In genomic region chr6:22035408-22035807, GRCm38 (mm10) we compare ENCODE assay signal across 23 mouse cellular contexts. TPM values are rescaled to one million over a fixed set of nuclear protein-coding genes. Genes with fewer than 3 reads are reported as not detected.
DNase-seq lines count a peak whose midpoint lies in the region; ATAC-seq and TF ChIP-seq lines count a peak whose summit lies in the region.
"Had no signal": no experiment of that assay in that cellular context is flagged by ENCODE, and none has a peak within 500 bp of the region (broad histone marks: within the 10 kb centered on the region; RNA-seq: fewer than 3 reads in every experiment).

No protein-coding gene starts in this region.

- H3K4me3 ChIP-seq in lung, embryonic 14.5 days (ENCODE audit: low read depth, low read length) = no peak overlapping the region
- H3K4me3 ChIP-seq in embryonic facial prominence, embryonic 10.5 days = no peak overlapping the region
- no peak overlapping the region for H3K4me3 ChIP-seq in forebrain, embryonic 10.5 days
- H3K4me3 ChIP-seq: forebrain, embryonic 13.5 days; heart, embryonic 12.5 days; hindbrain, embryonic 15.5 days; limb, embryonic 13.5 days; midbrain, embryonic 12.5 days; neural tube, embryonic 15.5 days had no signal

- H3K9ac ChIP-seq in lung, embryonic 14.5 days = no peak overlapping the region
- H3K9ac ChIP-seq: forebrain, embryonic 13.5 days; heart, embryonic 12.5 days; hindbrain, embryonic 15.5 days; limb, embryonic 13.5 days; midbrain, embryonic 12.5 days; neural tube, embryonic 15.5 days had no signal

- H3K27me3 ChIP-seq in lung, embryonic 14.5 days (ENCODE audit: insufficient read depth, low read length) = no peaks in the 10 kb centered on the region
- no peaks in the 10 kb centered on the region for H3K27me3 ChIP-seq in embryonic facial prominence, embryonic 10.5 days (replicated peaks; ENCODE audit: low read depth, poor library complexity, severe bottlenecking)
- H3K27me3 ChIP-seq in forebrain, embryonic 10.5 days (ENCODE audit: poor library complexity, severe bottlenecking) = no peaks in the 10 kb centered on the region
- H3K27me3 ChIP-seq: forebrain, embryonic 13.5 days; heart, embryonic 12.5 days; hindbrain, embryonic 15.5 days; limb, embryonic 13.5 days; midbrain, embryonic 12.5 days; neural tube, embryonic 15.5 days had no signal

- ATAC-seq in lung, embryonic 14.5 days (ENCODE audit: insufficient read depth) = peak; percentile 76; the same call in 1 of the 2 replicates
- peak; percentile 82 for ATAC-seq in megakaryocyte progenitor cell, adult 5-6 weeks (replicated peaks; ENCODE audit: poor library complexity)
- ATAC-seq: forebrain, embryonic 13.5 days; Patski had no signal

- no peaks in the 10 kb centered on the region for H3K36me3 ChIP-seq in lung, embryonic 14.5 days (ENCODE audit: insufficient read depth)
- 0 out of 2 replicates have a peak, but pooled peaks cover 8% of the 10 kb centered on the region for H3K36me3 ChIP-seq in embryonic facial prominence, embryonic 10.5 days (replicated peaks)
- H3K36me3 ChIP-seq in forebrain, embryonic 10.5 days (replicated peaks) = no peaks in the 10 kb centered on the region
- H3K36me3 ChIP-seq: heart, embryonic 12.5 days; hindbrain, embryonic 15.5 days; limb, embryonic 13.5 days; midbrain, embryonic 12.5 days; neural tube, embryonic 15.5 days had no signal

- H3K9me3 ChIP-seq in lung, embryonic 14.5 days (ENCODE audit: low read depth, low read length) = no peaks in the 10 kb centered on the region
- H3K9me3 ChIP-seq in embryonic facial prominence, embryonic 10.5 days = no peaks in the 10 kb centered on the region
- no peaks in the 10 kb centered on the region for H3K9me3 ChIP-seq in forebrain, embryonic 10.5 days
- H3K9me3 ChIP-seq: forebrain, embryonic 13.5 days; heart, embryonic 12.5 days; hindbrain, embryonic 15.5 days; limb, embryonic 13.5 days; midbrain, embryonic 12.5 days; neural tube, embryonic 15.5 days had no signal

- WGBS in lung, embryonic 14.5 days = 44% methylated on average over 6 of the region's 6 CpGs
- WGBS in embryonic facial prominence, embryonic 10.5 days = 69% methylated on average over 6 of the region's 6 CpGs
- WGBS in forebrain, embryonic 10.5 days = 80% methylated on average over 6 of the region's 6 CpGs

- peaks cover 3% of the 10 kb centered on the region; the same call in 1 of the 2 replicates for H3K4me1 ChIP-seq in lung, embryonic 14.5 days (ENCODE audit: insufficient read depth)
- peaks cover 19% of the 10 kb centered on the region for H3K4me1 ChIP-seq in embryonic facial prominence, embryonic 10.5 days
- peaks cover 13% of the 10 kb centered on the region for H3K4me1 ChIP-seq in forebrain, embryonic 10.5 days
- H3K4me1 ChIP-seq: hindbrain, embryonic 15.5 days had no signal

- TF ChIP-seq CTCF in lung, embryonic 14.5 days (IDR thresholded peaks at IDR 0.05; ENCODE audit: low read depth) = no peak

- peak overlapping the region; percentile 33; the same call in 1 of the 2 replicates for H3K27ac ChIP-seq in lung, embryonic 14.5 days (ENCODE audit: low read depth)
- H3K27ac ChIP-seq in embryonic facial prominence, embryonic 10.5 days (replicated peaks) = 0 out of 2 replicates have a peak overlapping the region, but pooled peaks have one; percentile 44
- no peak overlapping the region for H3K27ac ChIP-seq in forebrain, embryonic 10.5 days
- H3K27ac ChIP-seq: forebrain, embryonic 13.5 days; hindbrain, embryonic 15.5 days; limb, embryonic 13.5 days; midbrain, embryonic 12.5 days; neural tube, embryonic 15.5 days had no signal

- peak; percentile 53 for DNase-seq in adrenal gland, adult 8-10 months
- DNase-seq in adrenal gland, postnatal 10 days = no peak
- peak; percentile 77 for DNase-seq in lung, embryonic 14.5 days
- no peak for DNase-seq in lung, postnatal 14 days
- DNase-seq in embryonic facial prominence, embryonic 10.5 days (ENCODE audit: low spot score) = no peak
- no peak for DNase-seq in forebrain, embryonic 10.5 days (ENCODE audit: extremely low spot score, low spot score)
- DNase-seq in natural killer cell, adult 2 months (ENCODE audit: low spot score in 2 of 2) = no peak
- DNase-seq: B cell, adult 2 months; cerebellum, adult 9-11 months; heart, postnatal 36 days; kidney, adult 11 months; kidney, postnatal 36 days; layer of hippocampus, adult 9-11 months; retina, postnatal 1 day; thymus, adult 18-20 months had no signal

- no peak overlapping the region for H3K4me2 ChIP-seq in lung, embryonic 14.5 days
- H3K4me2 ChIP-seq: forebrain, embryonic 13.5 days; heart, embryonic 12.5 days; hindbrain, embryonic 15.5 days; limb, embryonic 13.5 days; midbrain, embryonic 12.5 days; neural tube, embryonic 15.5 days had no signal

RNA-seq across cellular contexts. Expression of gene Cped1, which starts 49.7 kb away (rescaled TPM):
- 10 to 100 TPM; 49.0 to 62.4 (median 51.9) TPM for total RNA-seq in adrenal gland, adult 8-10 months (2022)
- total RNA-seq in adrenal gland, postnatal 10 days (2021) = 10 to 100 TPM; 25.6 to 27.2 TPM
- polyA plus RNA-seq in lung, embryonic 14.5 days (2014; fragmentation: Nextera tagmentation; extraction: Ambion mirVana) = 36.9 and 42.0 TPM in 2 replicates
- 34.4 and 39.3 TPM in 2 replicates for polyA plus RNA-seq in embryonic facial prominence, embryonic 10.5 days (2016; fragmentation: Nextera tagmentation; extraction: Ambion mirVana)
- 1.1 and 6.0 TPM in 2 replicates for total RNA-seq in megakaryocyte progenitor cell, adult 5-6 weeks (2015)
- 1.2 and 3.2 TPM in 2 replicates for total RNA-seq in megakaryocyte progenitor cell, adult 5-6 weeks (2017)
- 24.3 and 25.5 TPM in 2 replicates for polyA plus RNA-seq in forebrain, embryonic 10.5 days (2016; fragmentation: Nextera tagmentation; extraction: Ambion mirVana)

Comparison
In these comparisons a context has a peak if more than half of its experiments do, and no peak if none do; other contexts are left out.
1. DNase-seq: peak in adrenal gland, adult 8-10 months (single experiment) and lung, embryonic 14.5 days (single experiment); none in adrenal gland, postnatal 10 days (single experiment), lung, postnatal 14 days (single experiment), embryonic facial prominence, embryonic 10.5 days (single experiment), forebrain, embryonic 10.5 days (single experiment) and natural killer cell, adult 2 months (0 of 2).